Mouse (Mus musculus): ENCODE results near the gene Onecut1. TPM values are rescaled to one million over a fixed set of nuclear protein-coding genes. Genes with fewer than 3 reads are reported as not detected.
A peak's percentile ranks its signal among the peaks of the same experiment; 100 is the strongest.

Onecut1 gene
- polyA plus RNA-seq, 1 experiment from 2014 or later, result 2.0 TPM

DNA sequence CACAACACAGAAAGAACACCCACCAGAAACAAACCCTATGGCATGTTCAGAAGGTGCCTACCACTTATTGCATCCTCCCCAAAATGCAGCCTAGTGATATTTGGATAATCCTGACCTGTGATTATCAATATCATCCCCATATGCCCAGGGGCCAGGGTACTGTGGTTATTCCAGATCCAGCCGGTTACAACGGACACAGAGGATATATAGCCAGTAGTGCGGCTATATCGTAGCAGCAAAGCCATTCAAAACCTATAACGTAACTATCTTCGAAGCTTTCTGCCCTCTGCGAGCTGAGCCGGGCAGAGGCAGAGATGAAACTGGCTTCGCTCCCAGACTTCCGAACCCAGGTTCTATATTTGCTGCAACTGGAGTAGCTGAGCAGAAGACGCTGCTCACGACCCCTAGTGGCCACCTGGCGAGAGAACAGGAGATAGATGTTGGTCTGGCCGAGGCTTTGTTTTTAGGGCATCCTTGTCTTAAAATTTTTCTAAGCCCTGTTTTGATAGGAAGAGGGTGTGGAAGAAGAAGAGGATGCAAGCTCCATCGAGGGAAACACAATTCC is 6.0 kb downstream of the Onecut1 start:
- no peak overlapping the region for H3K27ac ChIP-seq (ENCODE audit: low read length)
- no peaks in the 10 kb centered on the region for H3K9me3 ChIP-seq (replicated peaks; ENCODE audit: control insufficient read depth, low read length)
- H3K4me3 ChIP-seq (replicated peaks; ENCODE audit: low read length), result no peak overlapping the region
- H3K27me3 ChIP-seq (ENCODE audit: control insufficient read depth, insufficient read depth, low read length), result peaks cover 65% of the 10 kb centered on the region
- no peak for ATAC-seq (ENCODE audit: insufficient read depth, low FRiP score)
- no peak overlapping the region for H3K9ac ChIP-seq (ENCODE audit: low read length)
- H3K36me3 ChIP-seq (ENCODE audit: control insufficient read depth, insufficient read depth, low read length), result no peaks in the 10 kb centered on the region
- peak overlapping the region; percentile 10; the same call in 1 of the 2 replicates for H3K4me2 ChIP-seq (ENCODE audit: low read depth, low read length)
- H3K4me1 ChIP-seq (ENCODE audit: control insufficient read depth, insufficient read depth, low read length), result 0 out of 2 replicates have a peak, but pooled peaks cover 7% of the 10 kb centered on the region
- 7% methylated on average over 15 of the region's 15 CpGs for WGBS

DNA sequence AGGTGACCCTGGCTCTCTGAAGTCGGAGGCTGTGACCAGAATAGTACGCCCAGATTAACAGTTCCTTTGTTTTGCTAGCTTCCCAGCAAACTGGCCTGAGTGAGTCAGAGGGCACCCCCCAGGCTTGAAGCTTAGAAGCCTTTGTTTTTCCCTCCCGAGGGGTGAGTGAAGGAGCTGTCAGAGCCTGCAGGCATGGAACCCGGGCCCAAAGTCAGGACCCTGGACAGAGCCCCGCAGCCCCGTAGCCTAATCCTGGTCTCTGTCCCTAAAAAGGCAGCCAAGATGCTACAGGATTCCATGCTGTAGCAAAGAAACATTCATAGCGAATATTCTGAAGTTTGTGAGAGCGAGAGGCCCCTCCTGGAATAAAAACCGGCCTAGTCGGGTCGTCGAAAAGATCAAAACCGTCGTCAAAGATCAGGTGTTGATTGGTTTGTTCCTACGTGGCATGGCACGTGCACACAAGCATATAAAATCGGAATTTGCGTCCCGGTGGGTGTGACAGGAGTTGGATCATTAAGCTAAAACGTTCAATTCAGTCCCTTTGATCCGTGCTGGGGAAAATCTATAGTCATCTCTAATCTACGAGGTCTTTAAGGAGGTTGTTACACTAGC is 6.7 kb downstream of the Onecut1 start:
- Histone ChIP-seq H3K9me3 (replicated peaks; ENCODE audit: control insufficient read depth, low read length) (no peaks in the 10 kb centered on the region), H3K36me3 (ENCODE audit: control insufficient read depth, insufficient read depth, low read length) (no peaks in the 10 kb centered on the region), H3K4me1 (ENCODE audit: control insufficient read depth, insufficient read depth, low read length) (0 out of 2 replicates have a peak, but pooled peaks cover 5% of the 10 kb centered on the region), H3K4me3 (replicated peaks; ENCODE audit: low read length) (no peak overlapping the region), H3K27ac (ENCODE audit: low read length) (no peak overlapping the region), H3K4me2 (ENCODE audit: low read depth, low read length) (no peak overlapping the region), H3K9ac (ENCODE audit: low read length) (no peak overlapping the region), H3K27me3 (ENCODE audit: control insufficient read depth, insufficient read depth, low read length) (peaks cover 60% of the 10 kb centered on the region)
- 7% methylated on average over 22 of the region's 22 CpGs for WGBS
- 0 out of 2 replicates have a peak, but pooled peaks have one; percentile 14 for ATAC-seq (ENCODE audit: insufficient read depth, low FRiP score)

DNA sequence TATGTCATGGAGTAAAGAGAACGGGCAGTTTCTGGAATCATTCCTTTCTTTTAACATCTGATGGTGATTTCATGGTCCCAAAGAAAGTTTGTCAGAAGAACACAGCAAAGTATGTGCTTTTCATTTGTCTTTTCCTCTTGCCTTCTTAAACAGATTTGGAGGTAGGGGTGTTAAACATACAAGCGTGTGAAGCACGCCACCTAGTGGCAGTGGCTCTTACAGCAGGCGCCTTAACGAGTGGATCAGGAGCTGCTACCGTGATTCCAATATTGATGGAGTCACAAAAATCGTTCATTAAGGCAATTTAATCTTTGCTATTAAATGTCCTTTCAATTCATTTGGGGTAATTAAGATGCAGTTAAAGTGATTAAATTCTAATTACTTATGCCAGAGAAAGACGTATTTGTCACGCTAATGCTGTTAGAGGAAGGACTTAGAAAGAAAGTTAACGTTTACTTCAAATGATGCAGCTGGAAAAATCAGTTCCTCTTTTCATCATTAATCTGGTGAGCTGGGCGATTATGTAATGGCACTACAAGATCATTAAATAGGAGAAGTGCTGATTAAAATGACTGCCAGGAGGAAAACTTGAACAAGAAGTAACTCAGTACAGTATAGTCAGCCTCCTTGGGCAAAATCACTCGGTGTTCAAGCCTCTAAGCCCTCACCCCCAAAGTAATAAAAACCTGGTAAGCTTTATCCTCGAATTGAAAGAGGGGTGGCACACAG is 9.4 kb downstream of the Onecut1 start:
- Histone ChIP-seq H3K4me2 (ENCODE audit: low read depth, low read length) (no peak overlapping the region), H3K27me3 (ENCODE audit: control insufficient read depth, insufficient read depth, low read length) (peaks cover 33% of the 10 kb centered on the region), H3K4me3 (replicated peaks; ENCODE audit: low read length) (no peak overlapping the region), H3K9ac (ENCODE audit: low read length) (no peak overlapping the region), H3K4me1 (ENCODE audit: control insufficient read depth, insufficient read depth, low read length) (0 out of 2 replicates have a peak, but pooled peaks cover 5% of the 10 kb centered on the region), H3K36me3 (ENCODE audit: control insufficient read depth, insufficient read depth, low read length) (no peaks in the 10 kb centered on the region), H3K27ac (ENCODE audit: low read length) (no peak overlapping the region), H3K9me3 (replicated peaks; ENCODE audit: control insufficient read depth, low read length) (no peaks in the 10 kb centered on the region)
- ATAC-seq (ENCODE audit: insufficient read depth, low FRiP score), result no peak
- 21% methylated on average over 13 of the region's 13 CpGs for WGBS

DNA sequence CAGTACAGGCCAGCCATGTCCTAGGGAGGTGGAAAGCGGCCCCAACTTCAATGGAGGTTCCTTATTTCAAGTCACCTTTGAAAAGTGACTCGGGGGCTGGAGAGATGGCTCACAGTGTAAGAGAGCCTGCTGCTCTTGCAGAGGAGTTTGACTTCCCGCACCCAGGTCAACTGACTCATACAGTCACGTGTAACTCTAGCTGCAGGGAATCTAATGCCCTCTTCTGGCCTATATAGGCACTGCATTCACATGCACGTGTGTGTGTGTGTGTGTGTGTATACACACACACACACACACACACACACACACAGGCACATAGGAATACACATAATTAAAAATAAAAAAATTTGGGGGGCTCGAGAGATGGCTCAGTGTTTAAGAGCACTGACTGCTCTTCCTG is 14.6 kb downstream of the Onecut1 start:
- H3K4me1 ChIP-seq (ENCODE audit: control insufficient read depth, insufficient read depth, low read length), result no peaks in the 10 kb centered on the region
- H3K27me3 ChIP-seq (ENCODE audit: control insufficient read depth, insufficient read depth, low read length), result peaks cover 3% of the 10 kb centered on the region; the same call in 1 of the 2 replicates
- no peaks in the 10 kb centered on the region for H3K9me3 ChIP-seq (replicated peaks; ENCODE audit: control insufficient read depth, low read length)
- H3K9ac ChIP-seq (ENCODE audit: low read length), result no peak overlapping the region
- no peak for ATAC-seq (ENCODE audit: insufficient read depth, low FRiP score)
- H3K27ac ChIP-seq (ENCODE audit: low read length), result no peak overlapping the region
- 62% methylated on average over 6 of the region's 6 CpGs for WGBS
- H3K4me2 ChIP-seq (ENCODE audit: low read depth, low read length), result no peak overlapping the region
- H3K36me3 ChIP-seq (ENCODE audit: control insufficient read depth, insufficient read depth, low read length), result no peaks in the 10 kb centered on the region
- no peak overlapping the region for H3K4me3 ChIP-seq (replicated peaks; ENCODE audit: low read length)

DNA sequence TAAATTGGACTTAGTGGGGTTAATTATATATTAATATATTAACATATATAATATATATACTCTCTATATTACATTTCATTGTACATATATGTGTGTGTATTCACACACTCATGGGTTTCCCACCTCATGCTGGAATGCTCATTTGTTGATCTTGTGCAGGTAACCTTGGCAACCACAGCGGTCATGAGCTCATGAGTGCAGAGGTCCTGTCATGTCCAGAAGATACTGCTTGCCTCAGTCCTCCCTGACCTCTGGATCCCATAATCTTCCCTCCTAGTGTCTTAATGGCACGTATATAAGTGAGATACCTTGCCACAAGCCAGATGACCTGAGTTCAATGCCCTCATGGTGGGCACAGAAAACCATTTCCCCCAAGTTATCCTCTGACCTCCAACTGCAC is 16.0 kb downstream of the Onecut1 start:
- peaks cover 2% of the 10 kb centered on the region; the same call in 1 of the 2 replicates for H3K27me3 ChIP-seq (ENCODE audit: control insufficient read depth, insufficient read depth, low read length)
- WGBS, result 37% methylated on average over 2 of the region's 2 CpGs
- H3K9me3 ChIP-seq (replicated peaks; ENCODE audit: control insufficient read depth, low read length), result no peaks in the 10 kb centered on the region
- H3K4me1 ChIP-seq (ENCODE audit: control insufficient read depth, insufficient read depth, low read length), result no peaks in the 10 kb centered on the region
- H3K4me3 ChIP-seq (replicated peaks; ENCODE audit: low read length), result no peak overlapping the region
- no peak overlapping the region for H3K27ac ChIP-seq (ENCODE audit: low read length)
- ATAC-seq (ENCODE audit: insufficient read depth, low FRiP score), result no peak
- no peaks in the 10 kb centered on the region for H3K36me3 ChIP-seq (ENCODE audit: control insufficient read depth, insufficient read depth, low read length)
- no peak overlapping the region for H3K9ac ChIP-seq (ENCODE audit: low read length)
- H3K4me2 ChIP-seq (ENCODE audit: low read depth, low read length), result no peak overlapping the region

DNA sequence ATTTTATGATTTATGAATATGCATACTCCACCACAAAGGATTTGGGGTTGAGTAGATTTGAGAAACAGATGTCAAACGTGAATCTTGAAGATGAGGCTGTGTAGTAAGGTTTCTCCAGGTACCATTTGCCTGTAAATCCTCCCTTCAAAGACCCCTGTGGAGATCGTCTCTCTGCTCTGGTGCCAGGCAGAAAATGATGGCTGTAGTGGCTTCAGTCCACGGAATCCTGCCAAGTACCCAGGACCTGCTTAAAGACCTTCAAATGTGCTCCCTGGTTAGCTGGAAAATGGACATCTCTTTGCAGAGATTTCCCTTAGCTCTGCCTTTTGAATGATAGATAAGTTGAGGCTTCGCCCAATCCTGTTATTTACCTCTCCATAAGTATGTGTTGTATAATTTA is 26.1 kb downstream of the Onecut1 start:
- Histone ChIP-seq H3K27me3 (ENCODE audit: control insufficient read depth, insufficient read depth, low read length) (no peaks in the 10 kb centered on the region), H3K27ac (ENCODE audit: low read length) (no peak overlapping the region), H3K4me2 (ENCODE audit: low read depth, low read length) (no peak overlapping the region), H3K9me3 (replicated peaks; ENCODE audit: control insufficient read depth, low read length) (no peaks in the 10 kb centered on the region), H3K36me3 (ENCODE audit: control insufficient read depth, insufficient read depth, low read length) (no peaks in the 10 kb centered on the region), H3K4me3 (replicated peaks; ENCODE audit: low read length) (no peak overlapping the region), H3K9ac (ENCODE audit: low read length) (no peak overlapping the region), H3K4me1 (ENCODE audit: control insufficient read depth, insufficient read depth, low read length) (no peaks in the 10 kb centered on the region)
- no peak for ATAC-seq (ENCODE audit: insufficient read depth, low FRiP score)
- WGBS, result 78% methylated on average over 4 of the region's 4 CpGs

DNA sequence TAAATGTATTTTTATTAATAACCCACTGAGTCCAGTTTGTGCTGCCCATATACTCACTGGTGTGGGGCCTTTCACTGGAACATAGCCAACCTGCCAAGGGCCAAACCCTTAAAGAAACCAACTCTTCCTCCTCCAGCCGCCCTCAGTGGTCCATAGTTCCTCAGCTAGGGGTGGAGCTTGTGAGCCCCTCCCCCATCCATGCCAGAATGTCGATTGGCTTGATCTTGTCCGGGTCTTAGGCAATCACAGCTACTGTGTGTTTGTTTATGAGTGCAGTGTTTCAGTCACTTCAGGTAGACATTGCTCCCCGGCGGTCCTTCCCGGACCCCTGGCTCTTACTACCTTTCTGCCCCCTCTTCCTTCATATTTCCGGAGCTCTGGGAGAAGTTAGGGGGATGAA is 35.0 kb downstream of the Onecut1 start:
- no peaks in the 10 kb centered on the region for H3K9me3 ChIP-seq (replicated peaks; ENCODE audit: control insufficient read depth, low read length)
- no peak for ATAC-seq (ENCODE audit: insufficient read depth, low FRiP score)
- no peaks in the 10 kb centered on the region for H3K4me1 ChIP-seq (ENCODE audit: control insufficient read depth, insufficient read depth, low read length)
- H3K27ac ChIP-seq (ENCODE audit: low read length), result no peak overlapping the region
- no peaks in the 10 kb centered on the region for H3K27me3 ChIP-seq (ENCODE audit: control insufficient read depth, insufficient read depth, low read length)
- WGBS, result 77% methylated on average over 7 of the region's 7 CpGs
- H3K4me3 ChIP-seq (replicated peaks; ENCODE audit: low read length), result no peak overlapping the region
- H3K9ac ChIP-seq (ENCODE audit: low read length), result no peak overlapping the region
- H3K36me3 ChIP-seq (ENCODE audit: control insufficient read depth, insufficient read depth, low read length), result no peaks in the 10 kb centered on the region
- no peak overlapping the region for H3K4me2 ChIP-seq (ENCODE audit: low read depth, low read length)

DNA sequence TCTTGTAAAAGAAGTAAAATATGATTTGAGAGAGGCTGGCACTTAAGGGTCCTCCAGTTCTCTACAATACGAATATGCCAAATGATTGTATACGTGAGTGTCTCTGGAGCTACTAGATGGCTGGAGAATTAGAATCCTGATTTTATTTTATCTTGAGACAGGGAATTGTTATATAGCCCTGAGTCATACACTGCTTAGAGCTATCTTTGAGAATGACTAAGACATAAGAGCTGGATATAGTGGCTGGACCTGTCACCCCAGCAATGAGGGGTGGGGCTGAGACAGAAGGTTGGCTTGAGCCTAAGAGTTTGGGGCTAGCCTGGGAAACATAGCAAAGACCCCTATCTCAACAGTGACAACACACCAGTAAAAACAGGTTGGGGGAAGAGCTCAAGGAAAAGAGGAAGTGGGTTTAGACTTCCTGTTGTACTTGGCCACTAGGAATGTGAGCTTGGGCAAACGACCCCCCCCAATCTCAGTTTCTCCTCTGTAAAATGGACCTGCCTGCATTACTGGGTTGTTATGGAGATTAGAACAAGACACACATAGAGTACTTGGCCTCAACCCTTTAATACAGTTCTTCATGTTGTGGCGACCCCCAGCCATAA is 35.8 kb downstream of the Onecut1 start:
- Histone ChIP-seq H3K27me3 (ENCODE audit: control insufficient read depth, insufficient read depth, low read length) (no peaks in the 10 kb centered on the region), H3K4me2 (ENCODE audit: low read depth, low read length) (no peak overlapping the region), H3K36me3 (ENCODE audit: control insufficient read depth, insufficient read depth, low read length) (no peaks in the 10 kb centered on the region), H3K27ac (ENCODE audit: low read length) (no peak overlapping the region), H3K9ac (ENCODE audit: low read length) (no peak overlapping the region), H3K4me1 (ENCODE audit: control insufficient read depth, insufficient read depth, low read length) (no peaks in the 10 kb centered on the region), H3K9me3 (replicated peaks; ENCODE audit: control insufficient read depth, low read length) (no peaks in the 10 kb centered on the region), H3K4me3 (replicated peaks; ENCODE audit: low read length) (no peak overlapping the region)
- WGBS, result 85% methylated on average over 4 of the region's 4 CpGs
- no peak for ATAC-seq (ENCODE audit: insufficient read depth, low FRiP score)

DNA sequence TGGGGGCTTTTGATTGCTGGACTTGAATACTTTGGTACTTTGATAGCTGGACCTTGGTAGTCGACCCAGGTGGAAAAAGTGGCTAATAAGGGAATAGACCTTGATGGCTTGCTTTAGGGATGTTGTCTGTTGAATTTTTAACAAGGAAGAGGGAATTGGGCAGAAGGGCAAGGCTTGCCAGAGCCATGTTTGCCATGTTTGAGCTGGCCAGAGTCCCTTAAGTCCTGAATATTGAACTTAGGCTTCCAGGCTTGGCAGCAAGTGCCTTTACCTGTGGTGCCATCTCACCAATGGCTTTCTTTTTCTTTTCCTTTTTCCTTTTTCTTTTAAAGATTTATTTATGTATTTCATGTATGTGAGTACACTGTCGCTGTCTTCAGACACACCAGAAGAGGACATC is 38.4 kb downstream of the Onecut1 start:
- Histone ChIP-seq H3K4me2 (ENCODE audit: low read depth, low read length) (no peak overlapping the region), H3K9me3 (replicated peaks; ENCODE audit: control insufficient read depth, low read length) (no peaks in the 10 kb centered on the region), H3K9ac (ENCODE audit: low read length) (no peak overlapping the region), H3K27ac (ENCODE audit: low read length) (no peak overlapping the region), H3K36me3 (ENCODE audit: control insufficient read depth, insufficient read depth, low read length) (no peaks in the 10 kb centered on the region), H3K4me3 (replicated peaks; ENCODE audit: low read length) (no peak overlapping the region), H3K4me1 (ENCODE audit: control insufficient read depth, insufficient read depth, low read length) (no peaks in the 10 kb centered on the region), H3K27me3 (ENCODE audit: control insufficient read depth, insufficient read depth, low read length) (no peaks in the 10 kb centered on the region)
- ATAC-seq (ENCODE audit: insufficient read depth, low FRiP score), result no peak
- 90% methylated on average over 2 of the region's 2 CpGs for WGBS

Measured in stomach, embryonic 16.5 days (tissue).